Mouse (Mus musculus) midbrain, embryonic 16.5 days (tissue): ENCODE data around the gene Spem1. TPM values are rescaled to one million over a fixed set of nuclear protein-coding genes. Genes with fewer than 3 reads are reported as not detected.

Source experiments
- ATAC-seq: fragments of 200-750 bp; cut with Nextera tagmentation; 2 replicates; pipeline ENCODE4 v1.8.0; 2017; ENCODE audit warnings: moderate TSS enrichment
- H3K27ac ChIP-seq: fragments of 300-500 bp; sonication (generic); 2 replicates; pipeline ENCODE4 v1.5.1; 2014; ENCODE audit warnings: mild to moderate bottlenecking, low read length, mixed read lengths
- H3K27me3 ChIP-seq: fragments of 300-500 bp; sonication (generic); 2 replicates; pipeline ENCODE4 v1.6.1; 2014; ENCODE audit warnings: low read depth, low read length, mixed read lengths; ENCODE audit not compliant: control insufficient read depth, insufficient read depth
- H3K36me3 ChIP-seq: fragments of 300-500 bp; sonication (generic); 2 replicates; pipeline ENCODE4 v1.6.1; 2014; ENCODE audit warnings: mild to moderate bottlenecking, low read length, moderate library complexity, mixed read lengths; ENCODE audit not compliant: control insufficient read depth, insufficient read depth
- H3K4me1 ChIP-seq: fragments of 300-500 bp; sonication (generic); 2 replicates; pipeline ENCODE4 v1.6.1; 2014; ENCODE audit warnings: mild to moderate bottlenecking, low read length, mixed read lengths; ENCODE audit not compliant: control insufficient read depth, insufficient read depth
- H3K4me2 ChIP-seq: fragments of 300-500 bp; sonication (generic); 2 replicates; pipeline ENCODE4 v1.6.1; 2014; ENCODE audit warnings: mild to moderate bottlenecking, low read length, mixed read lengths
- H3K4me3 ChIP-seq: fragments of 300-500 bp; sonication (generic); 2 replicates; pipeline ENCODE4 v1.5.1; 2014; ENCODE audit warnings: low read depth, mild to moderate bottlenecking, low read length, moderate library complexity, mixed read lengths
- H3K9ac ChIP-seq: fragments of 300-500 bp; sonication (generic); 2 replicates; pipeline ENCODE4 v1.6.1; 2014; ENCODE audit warnings: low read depth, low read length, mixed read lengths
- H3K9me3 ChIP-seq: fragments of 300-500 bp; sonication (generic); replicated peaks from 2 replicates; pipeline ENCODE4 v1.6.1; 2014; ENCODE audit warnings: mild to moderate bottlenecking, low read length, mixed read lengths; ENCODE audit not compliant: control insufficient read depth, poor library complexity, severe bottlenecking
- WGBS: fragments of 180-500 bp; shearing (Covaris S2); extraction: QIAGEN DNeasy Blood & Tissue Kit; methylation state at CpG from one replicate; pipeline ENCODE4 v1.1.7; 2014; 5-methylcytosine and 5-hydroxymethylcytosine counted together
- polyA plus RNA-seq: library from polyadenylated mRNA; unstranded; fragments of >200 nt; fragmentation: Nextera tagmentation; extraction: Ambion mirVana; gene quantifications from 2 replicates; pipeline ENCODE4 v1.2.1, GENCODE M21; 2015

The Spem1 gene
- polyA plus RNA-seq, 1 experiment from 2014 or later = 0.24 TPM

DNA sequence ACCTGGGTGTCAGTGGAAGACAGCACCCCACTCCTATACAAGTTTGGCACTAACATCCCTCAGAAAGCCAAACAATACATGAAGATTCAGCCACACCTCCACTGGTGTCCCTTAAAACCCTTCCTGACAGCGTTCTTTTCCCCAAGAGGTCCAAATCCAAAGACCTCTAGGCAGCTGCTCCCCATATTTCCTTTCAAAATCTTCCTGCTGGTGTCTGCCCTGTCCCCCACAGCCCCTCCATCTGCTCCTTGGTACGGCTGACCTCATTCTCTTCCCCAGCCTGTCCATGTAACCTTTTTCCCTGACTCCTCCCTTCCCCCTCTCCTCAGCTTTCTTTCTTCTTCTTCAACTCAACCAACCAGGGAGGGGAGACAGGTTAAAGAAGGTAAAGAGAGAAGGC is 1.5 kb upstream of the Spem1 start:
- no peak for ATAC-seq
- Histone ChIP-seq H3K4me1 (no peaks in the 10 kb centered on the region), H3K9ac (no peak overlapping the region), H3K4me3 (no peak overlapping the region), H3K27ac (no peak overlapping the region), H3K36me3 (peaks cover 39% of the 10 kb centered on the region), H3K9me3 (no peaks in the 10 kb centered on the region), H3K4me2 (no peak overlapping the region), H3K27me3 (no peaks in the 10 kb centered on the region)
- whole genome bisulfite sequencing = 69% methylated on average over 2 of the region's 2 CpGs

DNA sequence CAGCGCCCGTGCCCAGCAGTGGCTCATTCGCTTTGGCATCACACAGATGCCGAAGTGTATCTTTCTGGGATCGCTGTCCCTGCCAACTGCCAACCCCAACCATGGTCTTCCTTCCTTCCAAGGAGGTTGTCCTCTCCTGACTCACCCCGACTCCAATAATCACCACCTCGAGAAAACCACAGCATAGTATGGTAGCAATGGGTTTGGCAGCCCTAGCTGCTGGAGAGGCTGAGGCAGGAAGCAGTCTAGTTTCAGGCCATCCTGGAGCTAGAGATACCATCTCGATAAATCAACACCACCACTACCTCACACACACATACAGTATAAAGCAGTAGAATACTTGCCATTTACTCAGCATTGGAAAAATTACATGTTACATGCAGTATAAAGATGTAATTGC is 3.1 kb downstream of the Spem1 start:
- no peaks in the 10 kb centered on the region; the same call in 1 of the 2 replicates for H3K9me3 ChIP-seq
- H3K4me1 ChIP-seq = no peaks in the 10 kb centered on the region
- peaks cover under 1% of the 10 kb centered on the region for H3K36me3 ChIP-seq
- no peak overlapping the region for H3K9ac ChIP-seq
- H3K4me3 ChIP-seq = no peak overlapping the region
- no peaks in the 10 kb centered on the region for H3K27me3 ChIP-seq
- H3K4me2 ChIP-seq = no peak overlapping the region
- H3K27ac ChIP-seq = no peak overlapping the region
- ATAC-seq = no peak
- 96% methylated on average over 8 of the region's 8 CpGs for WGBS

DNA sequence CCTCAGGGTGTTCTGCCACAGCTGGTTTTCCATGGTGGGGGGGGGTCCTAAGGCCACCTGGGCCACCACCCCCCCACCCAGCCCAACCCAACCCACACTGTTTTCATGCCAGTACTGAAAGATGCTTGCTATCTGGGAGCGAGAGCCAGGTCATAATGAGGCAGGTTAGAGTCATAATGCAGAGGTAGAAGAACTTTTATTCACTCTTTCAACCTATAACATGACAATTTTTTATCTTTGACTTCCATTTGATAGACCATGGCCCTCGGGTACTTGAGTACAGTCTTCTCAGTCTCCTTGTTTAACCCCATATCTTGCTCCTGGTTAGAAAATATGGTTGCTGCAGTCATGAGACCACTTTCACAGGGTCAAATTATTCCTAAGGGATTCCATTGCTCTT is 3.6 kb downstream of the Spem1 start, which contains the start of gene Spem2:
Gene Spem2, minus strand, starts transcription at position 101 of the 400 bp plus-strand sequence.
- H3K27ac ChIP-seq = no peak within 1 kb of the TSS
- no peaks in the 10 kb centered on the region for H3K4me1 ChIP-seq
- no peaks in the 10 kb centered on the region; the same call in 1 of the 2 replicates for H3K9me3 ChIP-seq
- H3K4me2 ChIP-seq = no peak within 1 kb of the TSS
- H3K9ac ChIP-seq = no peak within 1 kb of the TSS
- no peaks in the 10 kb centered on the region for H3K27me3 ChIP-seq
- no peaks in the 10 kb centered on the region for H3K36me3 ChIP-seq
- 70% methylated on average over 2 of the region's 2 CpGs for WGBS
- no peak within 1 kb of the TSS for H3K4me3 ChIP-seq
- no peak for ATAC-seq

DNA sequence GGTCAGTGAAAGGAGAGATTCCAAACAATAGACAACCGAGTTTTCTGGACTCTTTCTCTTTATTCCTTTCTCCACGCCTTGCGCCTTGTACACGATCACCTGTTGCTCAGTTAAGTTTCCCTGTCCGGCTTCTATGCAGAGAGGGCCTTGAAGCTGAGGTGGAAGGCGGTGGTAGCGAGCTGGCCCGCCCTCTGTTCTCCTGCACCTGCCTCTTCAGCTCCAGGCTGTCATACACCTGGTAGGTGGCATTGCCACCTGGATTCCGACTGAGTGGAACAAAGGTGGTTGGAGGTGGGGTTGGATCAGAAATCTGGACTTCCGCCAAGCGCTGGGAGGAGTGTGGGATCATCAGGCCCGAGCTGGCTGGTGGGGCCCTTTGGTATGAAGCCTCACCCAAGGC is 5.5 kb downstream of the Spem1 start:
- ATAC-seq = no peak
- H3K9ac ChIP-seq = no peak overlapping the region
- no peaks in the 10 kb centered on the region for H3K36me3 ChIP-seq
- 93% methylated on average over 12 of the region's 12 CpGs for WGBS
- H3K4me1 ChIP-seq = no peaks in the 10 kb centered on the region
- no peak overlapping the region for H3K27ac ChIP-seq
- H3K9me3 ChIP-seq = no peaks in the 10 kb centered on the region; the same call in 1 of the 2 replicates
- no peak overlapping the region for H3K4me2 ChIP-seq
- H3K4me3 ChIP-seq = no peak overlapping the region
- H3K27me3 ChIP-seq = no peaks in the 10 kb centered on the region

DNA sequence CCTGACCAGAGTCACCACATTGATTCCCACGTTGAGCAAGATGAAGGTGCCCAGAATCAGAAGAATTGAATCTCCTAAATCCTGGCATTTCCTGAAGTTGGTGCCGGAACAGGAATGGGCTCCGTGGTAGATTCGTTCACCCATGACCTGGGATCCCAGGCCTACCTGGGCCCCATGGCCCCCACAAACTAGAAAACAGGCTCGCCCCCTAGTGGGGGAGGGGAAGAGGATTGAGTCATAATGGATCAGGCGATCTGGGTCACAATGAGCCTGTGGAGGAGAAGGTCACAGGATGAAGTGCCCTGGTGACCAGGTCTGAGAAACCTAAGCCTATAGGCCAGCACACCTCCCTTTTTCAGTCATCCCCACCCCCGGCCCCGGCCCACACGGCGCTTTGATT is 6.8 kb downstream of the Spem1 start, which contains the start of gene Gm39566:
Gene Gm39566, minus strand, starts transcription at position 144 of the 400 bp plus-strand sequence.
- Histone ChIP-seq H3K9ac (no peak within 1 kb of the TSS), H3K4me2 (no peak within 1 kb of the TSS), H3K4me3 (no peak within 1 kb of the TSS), H3K27me3 (no peaks in the 10 kb centered on the region), H3K36me3 (no peaks in the 10 kb centered on the region), H3K9me3 (no peaks in the 10 kb centered on the region; the same call in 1 of the 2 replicates), H3K4me1 (no peaks in the 10 kb centered on the region), H3K27ac (no peak within 1 kb of the TSS)
- ATAC-seq = no peak
- 60% methylated on average over 10 of the region's 10 CpGs for WGBS

DNA sequence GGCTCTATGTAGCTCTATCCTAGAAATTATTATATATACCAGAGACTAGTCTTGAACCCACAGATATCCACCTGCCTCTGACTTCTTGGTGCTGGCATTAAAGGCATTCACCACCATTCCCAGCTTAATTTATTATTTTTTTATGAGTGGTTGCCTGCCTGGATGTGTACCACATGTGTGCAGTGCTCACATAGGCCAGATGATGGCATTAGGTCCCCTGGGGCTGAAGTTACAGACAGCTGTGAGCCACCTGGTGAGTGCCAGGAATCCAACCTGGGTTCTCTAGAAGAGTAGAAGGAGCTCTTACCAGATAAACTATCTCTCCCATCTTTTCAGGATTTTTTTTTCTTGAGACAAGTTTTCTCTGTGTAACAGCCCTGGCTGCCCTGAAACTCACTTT is 11.7 kb downstream of the Spem1 start:
- Histone ChIP-seq H3K4me2 (no peak overlapping the region), H3K9ac (no peak overlapping the region), H3K27me3 (peaks cover 9% of the 10 kb centered on the region), H3K4me1 (no peaks in the 10 kb centered on the region), H3K36me3 (no peaks in the 10 kb centered on the region), H3K27ac (no peak overlapping the region), H3K4me3 (no peak overlapping the region), H3K9me3 (no peaks in the 10 kb centered on the region)
- ATAC-seq = no peak

DNA sequence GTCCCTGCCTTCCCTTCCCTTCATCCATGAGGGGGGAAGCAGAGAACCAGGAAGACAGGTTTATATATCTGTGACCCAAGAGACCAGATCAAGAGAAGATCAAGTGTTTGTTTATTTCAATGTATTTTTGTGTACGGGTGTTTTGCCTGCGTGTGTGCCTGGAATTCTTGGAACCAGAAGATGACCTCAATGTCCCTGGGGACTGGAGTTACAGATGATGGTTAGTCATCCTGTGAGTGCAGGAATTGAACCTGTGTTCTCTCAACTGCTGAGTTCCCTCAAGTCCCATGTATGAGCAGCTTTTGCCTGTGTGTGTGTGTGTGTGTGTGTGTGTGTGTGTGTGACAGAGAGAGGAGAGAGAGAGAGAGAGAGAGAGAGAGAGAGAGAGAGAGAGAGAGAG is 14.3 kb downstream of the Spem1 start:
- WGBS = 89% methylated on average over 2 of the region's 2 CpGs
- Histone ChIP-seq H3K4me2 (no peak overlapping the region), H3K9ac (no peak overlapping the region), H3K4me3 (no peak overlapping the region), H3K9me3 (no peaks in the 10 kb centered on the region), H3K4me1 (peaks cover 24% of the 10 kb centered on the region), H3K27ac (no peak overlapping the region), H3K27me3 (peaks cover 16% of the 10 kb centered on the region), H3K36me3 (no peaks in the 10 kb centered on the region)
- no peak for ATAC-seq

DNA sequence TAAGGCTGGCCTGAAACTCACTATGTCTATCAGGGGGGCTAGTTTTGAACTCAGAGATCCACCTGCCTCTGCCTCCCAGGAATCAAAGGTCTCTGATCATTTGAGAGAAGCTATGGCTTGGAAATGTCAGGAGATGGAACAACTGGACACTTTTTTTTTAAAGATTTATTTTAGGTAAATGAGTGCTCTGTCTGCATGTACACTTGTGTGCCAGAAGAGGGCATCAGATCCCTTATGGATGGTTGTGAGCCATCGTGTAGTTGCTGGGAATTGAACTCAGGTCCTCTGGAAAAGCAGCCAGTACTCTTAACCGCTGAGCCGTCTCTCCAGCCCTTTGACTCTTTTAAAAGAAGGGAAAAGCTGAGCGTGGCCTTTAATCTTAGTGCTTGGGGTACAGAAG is 15.6 kb downstream of the Spem1 start:
- peaks cover 16% of the 10 kb centered on the region for H3K27me3 ChIP-seq
- H3K36me3 ChIP-seq = no peaks in the 10 kb centered on the region
- H3K4me2 ChIP-seq = no peak overlapping the region
- peaks cover 36% of the 10 kb centered on the region for H3K4me1 ChIP-seq
- H3K9me3 ChIP-seq = no peaks in the 10 kb centered on the region
- 86% methylated on average over 4 of the region's 4 CpGs for WGBS
- H3K4me3 ChIP-seq = no peak overlapping the region
- no peak overlapping the region for H3K9ac ChIP-seq
- ATAC-seq = no peak
- H3K27ac ChIP-seq = no peak overlapping the region

DNA sequence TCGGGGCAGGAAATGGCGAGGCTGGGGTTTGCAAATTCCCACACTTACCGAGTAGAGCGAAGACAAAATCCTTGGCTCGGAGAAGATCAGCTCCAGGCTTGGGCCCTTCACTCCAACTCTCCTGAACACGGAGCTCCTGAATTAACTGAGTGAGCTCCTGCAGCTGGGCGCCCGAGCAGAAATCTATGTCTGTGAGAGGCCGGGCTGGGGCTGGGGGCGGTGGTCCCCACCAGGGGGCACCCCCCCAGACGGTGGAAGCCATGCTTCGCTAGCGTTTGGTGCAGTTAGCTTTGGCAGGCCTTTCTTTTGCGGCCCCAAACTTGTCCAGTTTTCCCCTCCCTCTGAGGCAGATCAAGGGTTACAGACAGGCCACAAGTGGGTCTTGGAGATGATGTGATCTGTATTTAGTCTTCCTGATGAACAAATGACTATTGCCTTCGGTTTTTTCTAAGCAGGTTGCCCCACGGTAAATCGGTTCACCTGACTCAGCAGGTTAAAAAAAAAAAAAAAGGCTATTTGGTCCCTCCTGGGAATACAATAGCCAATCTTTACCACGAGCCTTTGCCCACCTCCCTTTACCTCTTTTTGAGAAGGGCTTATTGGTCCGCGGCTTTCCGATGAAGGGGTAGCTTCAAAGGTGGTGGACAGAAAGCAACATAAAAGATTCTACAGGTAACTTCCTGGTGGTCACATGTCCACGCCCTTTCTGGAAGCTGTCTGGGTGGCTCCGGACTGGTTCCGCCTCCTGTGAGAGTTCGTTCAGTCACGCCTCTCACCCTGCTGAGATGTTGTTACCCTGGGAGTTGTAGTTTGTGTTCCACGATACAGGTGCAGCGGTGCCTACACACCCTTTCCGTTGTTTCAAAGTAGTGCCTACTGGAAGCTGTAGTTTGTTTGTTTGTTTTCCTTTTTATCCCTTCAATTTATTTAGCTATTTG is 16.7 kb downstream of the Spem1 start, which contains the start of gene Tmem102:
Gene Tmem102, minus strand, starts transcription at position 653 of the 938 bp plus-strand sequence.
- Histone ChIP-seq H3K4me3 (0 out of 2 replicates have a peak within 1 kb of the TSS, but pooled peaks have one; percentile 1), H3K36me3 (no peaks in the 10 kb centered on the region), H3K4me2 (peak within 1 kb of the TSS; percentile 90), H3K4me1 (peaks cover 38% of the 10 kb centered on the region), H3K27me3 (peaks cover 16% of the 10 kb centered on the region), H3K27ac (no peak within 1 kb of the TSS), H3K9me3 (no peaks in the 10 kb centered on the region), H3K9ac (peak within 1 kb of the TSS; percentile 35; the same call in 1 of the 2 replicates)
- ATAC-seq = no peak
- WGBS = 8% methylated on average over 29 of the region's 29 CpGs
